Mouse (Mus musculus) T-helper 2 cell (primary cell): ENCODE data around the gene Mycl.

Source experiments
- in situ Hi-C: fragments of 300-600 bp; cut with MboI, MseI; formaldehyde crosslinking; loops from one replicate; pipeline ENCODE4 v1.15.1; 2025; ENCODE audit warnings: high pct_unique_total_duplicates

Mycl gene

GRCm38 (mm10) chr4:122995404-122996220, at the start of gene Mycl:
Gene Mycl, plus strand, starts transcription at chr4:122995652.
- in situ Hi-C loops: no loop called here

- in situ Hi-C loops: no loop called here
Measured at GRCm38 (mm10) chr4:122947223-122947622, 48.2 kb upstream of the Mycl start.

GRCm38 (mm10) chr4:122949096-122949495, 46.4 kb upstream of the Mycl start:
- in situ Hi-C loops: no loop called here

- in situ Hi-C loops: no loop called here
Measured at GRCm38 (mm10) chr4:122954680-122955411, 40.6 kb upstream of the Mycl start.

- in situ Hi-C loops: no loop called here
Measured at GRCm38 (mm10) chr4:122955412-122956136, 39.9 kb upstream of the Mycl start.

- in situ Hi-C loops: no loop called here
Measured at GRCm38 (mm10) chr4:122956301-122956700, 39.2 kb upstream of the Mycl start.

- in situ Hi-C loops: no loop called here
Measured at GRCm38 (mm10) chr4:122958491-122959031, 36.9 kb upstream of the Mycl start.

- in situ Hi-C loops: no loop called here
Measured at GRCm38 (mm10) chr4:122959816-122960215, 35.6 kb upstream of the Mycl start.

- in situ Hi-C loops: no loop called here
Measured at GRCm38 (mm10) chr4:122960321-122961099, 34.9 kb upstream of the Mycl start.

GRCm38 (mm10) chr4:122961100-122961567, 34.3 kb upstream of the Mycl start, which contains the start of gene Mfsd2a:
Gene Mfsd2a, minus strand, starts transcription at chr4:122961188.
- in situ Hi-C loops: no loop called here

- in situ Hi-C loops: no loop called here
Measured at GRCm38 (mm10) chr4:122961589-122961988, 33.9 kb upstream of the Mycl start.

- in situ Hi-C loops: no loop called here
Measured at GRCm38 (mm10) chr4:122962751-122963150, 32.7 kb upstream of the Mycl start.

GRCm38 (mm10) chr4:122968106-122968505, 27.3 kb upstream of the Mycl start:
- in situ Hi-C loops: no loop called here

- in situ Hi-C loops: loop anchor here (5.0 kb wide), 1 partner anchor 54 kb away; no protein-coding TSS in a partner anchor
Measured at GRCm38 (mm10) chr4:122971191-122971590, 24.3 kb upstream of the Mycl start.

GRCm38 (mm10) chr4:122971646-122972045, 23.8 kb upstream of the Mycl start:
- in situ Hi-C loops: loop anchor here (5.0 kb wide), 1 partner anchor 54 kb away; no protein-coding TSS in a partner anchor

GRCm38 (mm10) chr4:122972056-122972455, 23.4 kb upstream of the Mycl start:
- in situ Hi-C loops: loop anchor here (5.0 kb wide), 1 partner anchor 55 kb away; no protein-coding TSS in a partner anchor

- in situ Hi-C loops: loop anchor here (5.0 kb wide), 1 partner anchor 58 kb away; no protein-coding TSS in a partner anchor
Measured at GRCm38 (mm10) chr4:122974976-122975520, 20.4 kb upstream of the Mycl start.

- in situ Hi-C loops: no loop called here
Measured at GRCm38 (mm10) chr4:122976885-122977284, 18.6 kb upstream of the Mycl start.

GRCm38 (mm10) chr4:122978850-122979249, 16.6 kb upstream of the Mycl start:
- in situ Hi-C loops: no loop called here

GRCm38 (mm10) chr4:122979826-122980225, 15.6 kb upstream of the Mycl start:
- in situ Hi-C loops: no loop called here
